Mouse (Mus musculus): ENCODE data around the gene Kng1. TPM values are rescaled to one million over a fixed set of nuclear protein-coding genes. Genes with fewer than 3 reads are reported as not detected.

Kng1 gene
- total and polyA plus RNA-seq, 2 experiments from 2014 or later, result 0.26 to 0.46 TPM

GRCm38 (mm10) chr16:23112348-23112747, 54.7 kb downstream of the Kng1 start:
- H3K27me3 ChIP-seq (ENCODE audit: control insufficient read depth, insufficient read depth, low read length), result no peaks in the 10 kb centered on the region
- WGBS, result 67% methylated on average over 12 of the region's 12 CpGs
- no peak for ATAC-seq (ENCODE audit: insufficient read depth, low read depth)

GRCm38 (mm10) chr16:23112861-23113435, 55.3 kb downstream of the Kng1 start:
- H3K36me3 ChIP-seq (replicated peaks; ENCODE audit: control insufficient read depth, insufficient read depth, low read length), result peaks cover 76% of the 10 kb centered on the region
- no peaks in the 10 kb centered on the region for H3K27me3 ChIP-seq (ENCODE audit: control insufficient read depth, insufficient read depth, low read length)
- ATAC-seq (ENCODE audit: insufficient read depth, low read depth) (no peak), DNase-seq (ENCODE audit: low spot score) (no peak)
- no peak overlapping the region for H3K4me3 ChIP-seq (ENCODE audit: low read depth, low read length)
- H3K4me1 ChIP-seq (ENCODE audit: control insufficient read depth, insufficient read depth), result peaks cover 11% of the 10 kb centered on the region
- H3K4me2 ChIP-seq (ENCODE audit: low read depth, low read length), result no peak overlapping the region
- no peak overlapping the region for H3K9ac ChIP-seq (replicated peaks; ENCODE audit: low read depth, low read length)
- no peak for TF ChIP-seq EP300 (IDR thresholded peaks at IDR 0.05; ENCODE audit: low read depth)
- no peak for TF ChIP-seq CTCF (IDR thresholded peaks at IDR 0.05; ENCODE audit: low read depth)
- no peaks in the 10 kb centered on the region for H3K9me3 ChIP-seq (replicated peaks; ENCODE audit: control insufficient read depth, low read length)
- H3K27ac ChIP-seq (ENCODE audit: low read depth), result no peak overlapping the region
- WGBS, result 27% methylated on average over 9 of the region's 9 CpGs

More at GRCm38 (mm10) chr16:23112348-23112747, 54.7 kb downstream of the Kng1 start:
- no peaks in the 10 kb centered on the region for H3K9me3 ChIP-seq (replicated peaks; ENCODE audit: control insufficient read depth, low read length)
- H3K27ac ChIP-seq (ENCODE audit: low read depth), result no peak overlapping the region
- no peak for DNase-seq (ENCODE audit: low spot score)
- H3K36me3 ChIP-seq (replicated peaks; ENCODE audit: control insufficient read depth, insufficient read depth, low read length), result peaks cover 70% of the 10 kb centered on the region
- H3K4me3 ChIP-seq (ENCODE audit: low read depth, low read length), result no peak overlapping the region
- no peak overlapping the region for H3K9ac ChIP-seq (replicated peaks; ENCODE audit: low read depth, low read length)
- TF ChIP-seq EP300 (IDR thresholded peaks at IDR 0.05; ENCODE audit: low read depth) (no peak), CTCF (IDR thresholded peaks at IDR 0.05; ENCODE audit: low read depth) (no peak)
- no peak overlapping the region for H3K4me2 ChIP-seq (ENCODE audit: low read depth, low read length)
- H3K4me1 ChIP-seq (ENCODE audit: control insufficient read depth, insufficient read depth), result peaks cover 11% of the 10 kb centered on the region

- Histone ChIP-seq H3K27ac (ENCODE audit: low read depth) (no peak overlapping the region), H3K27me3 (ENCODE audit: control insufficient read depth, insufficient read depth, low read length) (no peaks in the 10 kb centered on the region), H3K9ac (replicated peaks; ENCODE audit: low read depth, low read length) (no peak overlapping the region), H3K4me1 (ENCODE audit: control insufficient read depth, insufficient read depth) (peaks cover 11% of the 10 kb centered on the region), H3K4me3 (ENCODE audit: low read depth, low read length) (no peak overlapping the region), H3K4me2 (ENCODE audit: low read depth, low read length) (no peak overlapping the region), H3K9me3 (replicated peaks; ENCODE audit: control insufficient read depth, low read length) (no peaks in the 10 kb centered on the region), H3K36me3 (replicated peaks; ENCODE audit: control insufficient read depth, insufficient read depth, low read length) (peaks cover 76% of the 10 kb centered on the region)
- TF ChIP-seq EP300 (IDR thresholded peaks at IDR 0.05; ENCODE audit: low read depth) (no peak), CTCF (IDR thresholded peaks at IDR 0.05; ENCODE audit: low read depth) (no peak)
- ATAC-seq (ENCODE audit: insufficient read depth, low read depth) (no peak), DNase-seq (ENCODE audit: low spot score) (no peak)
These were observed 56.2 kb downstream of the Kng1 start for GRCm38 (mm10) chr16:23113903-23114302.

DNA sequence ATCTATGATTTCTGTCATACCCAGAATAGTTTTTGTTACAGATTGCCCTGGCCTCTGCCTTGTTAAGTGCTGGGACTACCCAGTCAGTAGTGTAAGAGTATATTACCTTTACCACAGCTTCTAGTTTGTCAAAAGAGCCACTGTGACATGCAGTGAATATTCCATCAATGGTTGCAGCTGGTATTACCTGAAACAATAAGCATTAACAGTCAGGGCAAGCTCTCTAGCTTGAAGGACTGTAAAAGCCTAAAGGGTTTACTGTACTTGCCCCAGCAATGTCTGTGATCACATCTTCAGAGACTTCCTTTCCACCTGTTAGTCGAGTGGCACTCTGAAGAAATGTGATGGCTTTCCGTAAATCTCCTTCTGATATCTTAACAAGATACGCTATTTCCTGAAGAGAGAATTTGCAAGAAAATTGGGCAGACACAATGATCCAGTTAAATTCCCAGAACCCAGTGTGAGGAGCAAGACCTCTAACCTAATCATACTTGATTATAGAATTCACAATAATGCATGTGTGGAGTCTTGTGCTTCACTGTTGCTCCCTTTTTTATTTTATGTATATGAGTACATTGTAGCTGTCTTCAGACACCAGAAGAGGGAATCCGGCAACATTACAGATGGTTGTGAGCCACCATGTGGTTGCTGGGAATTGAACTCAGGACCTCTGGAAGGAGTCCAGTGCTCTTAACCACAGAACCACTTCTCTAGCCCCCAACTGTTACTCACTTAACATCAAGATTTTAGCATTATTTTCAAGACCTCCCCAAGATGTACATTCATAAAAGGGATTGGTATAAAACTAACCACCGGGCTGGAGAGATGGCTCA, 56.9 kb downstream of the Kng1 start:
- DNase-seq (ENCODE audit: low spot score), result no peak
- H3K27ac ChIP-seq (ENCODE audit: low read depth), result no peak overlapping the region
- no peak for ATAC-seq (ENCODE audit: insufficient read depth, low read depth)
- H3K27me3 ChIP-seq (ENCODE audit: control insufficient read depth, insufficient read depth, low read length), result no peaks in the 10 kb centered on the region
- no peaks in the 10 kb centered on the region for H3K9me3 ChIP-seq (replicated peaks; ENCODE audit: control insufficient read depth, low read length)
- H3K4me1 ChIP-seq (ENCODE audit: control insufficient read depth, insufficient read depth), result peaks cover 4% of the 10 kb centered on the region
- H3K36me3 ChIP-seq (replicated peaks; ENCODE audit: control insufficient read depth, insufficient read depth, low read length), result peaks cover 76% of the 10 kb centered on the region
- no peak overlapping the region for H3K4me2 ChIP-seq (ENCODE audit: low read depth, low read length)
- H3K9ac ChIP-seq (replicated peaks; ENCODE audit: low read depth, low read length), result no peak overlapping the region
- TF ChIP-seq CTCF (IDR thresholded peaks at IDR 0.05; ENCODE audit: low read depth) (no peak), EP300 (IDR thresholded peaks at IDR 0.05; ENCODE audit: low read depth) (no peak)
- no peak overlapping the region for H3K4me3 ChIP-seq (ENCODE audit: low read depth, low read length)
- 62% methylated on average over 5 of the region's 5 CpGs for WGBS

- no peaks in the 10 kb centered on the region for H3K27me3 ChIP-seq (ENCODE audit: control insufficient read depth, insufficient read depth, low read length)
- no peak for DNase-seq (ENCODE audit: low spot score)
- H3K36me3 ChIP-seq (replicated peaks; ENCODE audit: control insufficient read depth, insufficient read depth, low read length), result peaks cover 76% of the 10 kb centered on the region
- WGBS, result 80% methylated on average over 3 of the region's 3 CpGs
- no peak overlapping the region for H3K9ac ChIP-seq (replicated peaks; ENCODE audit: low read depth, low read length)
- H3K9me3 ChIP-seq (replicated peaks; ENCODE audit: control insufficient read depth, low read length), result no peaks in the 10 kb centered on the region
- H3K4me1 ChIP-seq (ENCODE audit: control insufficient read depth, insufficient read depth), result no peaks in the 10 kb centered on the region
- no peak for ATAC-seq (ENCODE audit: insufficient read depth, low read depth)
- no peak overlapping the region for H3K27ac ChIP-seq (ENCODE audit: low read depth)
- H3K4me3 ChIP-seq (ENCODE audit: low read depth, low read length), result no peak overlapping the region
- no peak overlapping the region for H3K4me2 ChIP-seq (ENCODE audit: low read depth, low read length)
- no peak for TF ChIP-seq EP300 (IDR thresholded peaks at IDR 0.05; ENCODE audit: low read depth)
- TF ChIP-seq CTCF (IDR thresholded peaks at IDR 0.05; ENCODE audit: low read depth), result no peak
These were observed 57.8 kb downstream of the Kng1 start for GRCm38 (mm10) chr16:23115486-23115885.
